Mouse (Mus musculus) 3T3-L1 (cell line): ENCODE data around the gene Epb41l4b.

Experiments used
- DNase-seq: peaks from one replicate; pipeline ENCODE4 v3.0.0-alpha.2; 2015; ENCODE audit warnings: low read depth, low spot score

Epb41l4b gene

DNA sequence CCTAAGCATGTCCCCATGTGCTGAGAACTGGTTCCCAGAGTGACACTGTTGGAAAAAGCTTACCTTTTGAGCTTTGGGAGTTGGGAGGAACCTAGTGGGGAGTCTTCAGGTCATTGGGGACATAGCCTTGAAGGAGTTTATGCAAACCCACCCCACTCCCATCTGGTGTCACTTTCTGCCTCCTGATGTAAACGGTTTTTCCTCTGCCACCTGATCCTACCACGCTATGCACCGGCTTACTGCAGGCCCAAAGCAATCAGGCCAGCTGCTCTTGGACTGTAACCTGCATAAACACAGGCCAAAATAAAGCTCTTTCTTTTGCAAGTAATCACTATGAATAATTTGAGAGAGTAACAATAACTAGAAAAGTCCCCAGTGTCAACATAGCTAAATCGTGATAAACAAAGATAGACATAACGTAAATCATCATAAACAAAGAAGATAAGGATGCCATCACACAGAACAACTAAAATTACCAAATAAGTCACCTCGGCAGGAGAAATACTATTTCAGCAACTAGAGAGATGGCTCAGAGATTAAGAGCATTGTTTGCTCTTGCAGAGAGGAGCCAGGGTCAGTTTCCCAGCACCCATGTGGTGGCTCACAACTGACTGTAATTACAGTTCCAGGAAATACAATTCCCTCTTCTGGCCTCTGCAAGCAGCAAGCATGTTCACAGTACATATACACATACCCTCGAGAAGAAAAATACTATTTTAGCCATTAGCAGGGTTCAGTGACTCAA, 29.6 kb downstream of the Epb41l4b start:
- DNase-seq = no peak

DNA sequence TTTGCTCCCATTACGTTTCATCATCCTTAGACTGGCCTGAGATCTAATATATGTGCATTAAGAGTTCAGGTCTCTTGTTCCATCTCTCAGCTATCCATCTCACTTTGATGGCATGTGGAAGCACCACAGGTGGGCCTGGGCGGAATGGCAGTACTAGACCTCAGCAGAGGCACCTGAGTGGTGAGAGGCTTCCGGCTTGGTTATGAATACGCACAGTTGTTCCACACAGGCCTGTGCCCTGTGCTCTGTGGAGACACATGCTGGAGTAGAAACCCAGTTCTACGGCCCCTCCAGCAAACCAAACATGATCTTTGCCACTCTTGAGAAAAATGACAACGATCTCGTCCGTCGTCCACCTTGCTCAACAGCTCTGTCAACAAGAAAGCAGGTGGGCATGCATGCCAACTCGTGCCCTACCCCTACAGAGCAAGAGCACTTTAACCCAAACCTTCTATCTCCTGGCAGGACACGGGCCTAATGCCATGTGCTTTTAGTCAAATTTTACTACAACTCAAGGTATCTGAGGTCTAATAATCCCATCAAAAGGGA, 31.2 kb downstream of the Epb41l4b start:
- DNase-seq = no peak

DNA sequence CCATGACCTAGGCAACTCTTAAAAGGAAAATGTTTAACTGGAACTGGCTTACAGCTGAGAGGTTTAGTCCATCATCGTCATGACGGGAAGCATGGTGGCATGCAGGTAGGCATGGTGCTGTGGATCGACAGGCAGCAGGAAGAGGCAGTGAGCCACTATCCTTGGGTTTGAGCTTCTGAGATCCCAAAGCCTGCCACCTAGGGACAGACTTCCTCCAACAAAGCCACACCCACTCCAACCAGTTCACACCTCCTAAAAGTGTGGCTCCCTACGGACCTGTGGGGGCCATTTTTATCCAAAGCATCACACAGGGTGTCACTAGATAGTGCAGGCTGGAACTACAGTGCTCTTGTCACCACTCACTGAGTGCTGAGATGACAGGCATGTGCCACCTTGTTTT, 31.8 kb downstream of the Epb41l4b start:
- no peak for DNase-seq

DNA sequence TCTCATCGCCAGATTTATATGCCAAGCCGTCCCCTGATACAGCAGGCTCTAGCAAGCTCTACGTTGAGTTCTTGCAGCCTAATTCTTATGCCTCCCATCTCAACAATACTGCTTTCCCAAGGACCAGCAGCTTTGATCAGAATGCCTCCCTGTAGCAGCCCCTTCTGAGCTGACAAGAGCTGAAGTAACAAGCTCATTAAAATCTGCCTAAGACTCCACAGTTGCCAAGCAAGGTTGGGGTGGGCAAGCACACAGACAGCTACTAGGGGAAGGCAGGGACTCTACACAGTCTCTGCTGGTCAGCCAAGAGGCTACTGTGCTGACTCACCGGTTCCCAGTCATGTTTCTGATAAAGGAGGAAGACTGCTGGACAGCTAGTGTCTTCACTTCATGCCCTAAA, 33.7 kb downstream of the Epb41l4b start:
- DNase-seq = no peak

DNA sequence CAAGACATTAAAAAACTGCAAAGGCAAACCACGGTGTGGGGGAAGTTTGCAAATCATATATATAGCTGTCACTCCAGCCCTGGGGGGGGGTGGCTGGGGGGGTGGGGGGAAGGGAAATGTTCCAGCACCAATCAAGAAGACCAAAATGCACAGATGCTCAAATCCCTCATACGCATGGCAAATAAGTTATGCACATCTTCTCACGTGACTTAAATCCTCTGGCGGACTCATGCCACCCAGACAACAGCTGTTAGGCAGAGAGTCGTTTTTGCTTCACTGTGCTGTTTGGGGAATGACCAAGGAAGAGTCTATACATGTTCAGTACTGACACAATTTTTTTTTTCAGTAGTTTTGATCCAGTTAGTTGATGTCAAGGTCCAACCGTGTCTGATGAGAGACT, 37.9 kb downstream of the Epb41l4b start:
- no peak for DNase-seq

DNA sequence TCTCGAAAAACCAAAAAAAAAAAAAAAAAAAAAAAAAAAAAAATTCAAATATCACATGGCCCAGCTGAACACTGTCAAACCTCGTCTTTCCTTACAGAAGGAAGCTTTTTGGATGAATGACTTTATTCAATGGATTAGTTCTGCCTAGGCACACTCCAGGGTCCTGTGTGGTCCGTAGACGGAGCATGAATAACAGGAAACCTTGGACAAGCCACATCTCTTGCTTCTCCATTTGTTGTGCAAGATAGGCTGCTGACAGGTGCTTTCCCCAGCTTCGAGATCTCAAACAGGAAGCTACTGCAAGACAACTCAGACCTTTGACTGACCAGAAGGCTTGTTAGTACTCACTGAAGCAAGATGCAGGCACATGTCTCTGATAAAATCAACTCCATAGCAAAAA, 39.4 kb downstream of the Epb41l4b start:
- no peak for DNase-seq

DNA sequence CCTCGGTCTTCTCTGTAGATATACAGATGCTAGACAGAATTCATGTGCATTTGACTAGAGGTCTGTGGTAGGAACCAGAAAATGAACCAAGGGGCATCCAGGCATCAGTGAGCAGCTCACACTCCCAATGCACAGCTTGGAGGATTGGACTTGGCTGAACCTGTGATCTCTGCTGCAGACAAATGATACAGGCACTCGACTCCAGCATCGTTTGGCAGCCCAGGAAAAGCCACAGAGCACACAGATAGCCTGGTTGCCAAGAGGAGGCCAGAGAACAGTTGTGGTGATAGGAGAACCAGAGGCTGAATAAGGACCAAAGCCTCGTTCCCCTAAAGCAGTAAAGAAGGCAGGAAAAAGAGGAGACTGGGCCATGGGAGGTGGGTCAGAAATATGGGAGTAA, 42.1 kb downstream of the Epb41l4b start:
- no peak for DNase-seq

DNA sequence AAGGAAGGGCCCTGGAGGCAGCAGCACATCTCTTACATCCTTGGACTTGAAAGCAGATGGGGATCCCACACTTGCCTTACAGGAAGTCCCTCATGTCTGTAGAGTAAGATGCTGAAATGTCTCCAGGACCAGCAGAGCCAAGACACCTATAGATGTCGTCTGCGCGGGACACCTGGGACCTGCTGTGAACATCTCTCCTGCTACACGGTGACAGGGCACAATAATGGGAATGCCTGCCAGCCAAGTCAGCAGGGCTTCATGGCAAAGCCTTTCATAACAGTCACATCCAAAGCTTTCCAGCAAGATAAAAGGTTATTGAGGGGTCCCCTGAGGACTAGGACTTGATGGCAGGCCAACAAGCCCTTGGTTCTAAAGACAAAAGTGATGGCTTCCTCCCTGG, 45.8 kb downstream of the Epb41l4b start:
- no peak for DNase-seq

DNA sequence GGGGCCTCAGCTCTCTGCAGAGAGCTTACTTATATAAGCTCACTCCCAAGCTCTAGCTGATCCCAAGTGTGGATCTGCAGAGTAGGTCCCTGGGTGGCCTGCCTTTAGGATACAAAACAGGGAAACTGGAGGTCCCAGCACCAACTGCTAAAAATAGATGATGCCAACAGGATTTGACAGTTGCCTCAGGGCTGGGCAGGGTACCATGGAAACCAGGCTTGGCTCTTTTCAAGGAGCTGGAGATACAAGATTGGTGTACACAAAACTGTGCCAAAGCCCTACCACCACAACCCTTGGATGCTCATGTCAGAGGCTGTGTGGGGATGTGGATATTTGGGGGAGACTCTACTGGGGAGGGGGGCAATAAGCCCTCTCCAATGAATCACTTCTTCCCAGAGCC, 47.7 kb downstream of the Epb41l4b start:
- no peak for DNase-seq

DNA sequence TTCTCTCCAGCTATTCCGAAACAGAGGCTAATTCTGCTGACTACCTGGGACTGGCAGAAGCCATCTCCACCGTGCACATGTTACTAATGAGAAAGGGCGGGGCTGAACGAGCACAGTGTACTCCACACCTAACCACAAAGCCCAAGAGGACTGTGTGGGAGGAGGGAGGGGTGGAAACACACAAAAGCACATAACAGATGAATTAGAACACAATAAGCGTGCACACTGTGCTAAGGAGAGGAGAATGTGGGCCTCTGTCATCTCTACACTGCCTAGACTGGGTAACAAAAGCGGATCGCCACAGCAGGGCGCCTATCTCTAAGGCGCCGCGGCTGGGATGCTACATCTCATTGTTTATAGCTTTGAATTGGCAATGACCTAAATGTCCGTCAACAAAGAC, 51.9 kb downstream of the Epb41l4b start:
- peak; percentile 56 for DNase-seq

DNA sequence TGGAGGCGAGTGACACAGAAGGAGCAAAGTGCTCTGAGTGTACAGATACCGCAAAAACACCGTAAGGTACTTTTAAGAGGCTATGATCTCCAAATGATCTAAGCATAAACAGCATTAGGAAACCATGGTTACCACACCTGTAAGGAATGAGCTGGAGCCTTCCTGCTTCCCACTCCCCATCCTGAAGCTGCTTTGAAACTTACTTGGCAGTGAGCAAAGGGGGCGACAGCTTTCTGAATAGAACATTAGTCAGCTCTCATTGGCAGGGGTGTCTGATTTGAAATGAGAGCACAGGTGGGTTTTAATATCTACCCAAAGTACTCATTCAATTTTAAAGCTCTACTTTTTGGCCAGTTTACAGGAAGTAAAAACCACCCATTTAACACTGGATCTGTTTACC, 54.9 kb downstream of the Epb41l4b start:
- no peak for DNase-seq

DNA sequence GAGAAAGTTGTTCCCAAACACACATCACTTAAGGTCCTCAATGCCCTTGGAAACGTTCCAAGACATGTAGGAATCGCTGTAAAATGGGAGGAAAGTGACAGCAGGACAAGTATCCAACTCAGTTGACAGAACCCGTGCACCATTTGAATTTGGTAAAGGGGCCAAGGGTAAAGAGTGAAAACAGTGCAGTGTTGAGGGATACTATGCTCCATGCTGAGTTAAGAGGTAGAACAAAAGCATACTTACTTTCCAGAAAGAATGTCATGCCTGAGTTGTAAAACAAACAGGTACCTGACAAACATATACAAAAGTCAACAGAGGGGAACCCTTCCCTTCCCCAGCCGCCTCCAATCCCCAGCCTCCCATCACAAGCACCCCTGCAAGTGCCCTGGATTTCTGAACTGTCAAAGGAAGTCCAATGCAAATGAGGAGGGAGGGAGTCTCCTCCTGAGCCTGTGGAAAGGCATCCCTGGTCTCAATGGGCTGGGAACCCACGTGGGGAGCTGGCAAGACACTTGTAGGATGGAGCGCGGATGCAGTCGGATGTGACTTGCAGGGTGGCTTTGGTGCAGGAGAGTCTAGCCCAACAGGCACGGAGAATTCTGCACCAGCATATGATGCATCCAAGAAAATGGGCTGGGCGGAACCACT, 57.4 kb downstream of the Epb41l4b start:
- no peak for DNase-seq

DNA sequence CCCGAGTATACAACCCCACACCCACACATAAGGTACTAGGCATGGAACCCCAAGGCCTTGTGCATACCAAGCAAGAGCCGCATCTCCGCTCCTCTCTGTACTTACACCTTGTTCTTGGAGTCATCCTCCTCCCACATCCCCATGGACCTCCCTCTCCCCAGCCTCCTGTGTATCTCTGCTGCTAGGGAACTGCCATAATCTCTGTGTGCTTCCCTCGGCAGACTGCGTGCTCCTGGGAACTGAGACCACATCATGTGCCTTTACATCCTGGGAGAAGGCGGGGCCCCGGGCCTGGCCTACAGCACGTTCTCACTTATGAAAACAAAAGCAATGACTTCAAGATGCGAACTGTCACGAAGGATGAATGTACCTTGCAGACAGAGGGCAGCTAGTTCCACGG, 59.6 kb downstream of the Epb41l4b start:
- DNase-seq = no peak

DNA sequence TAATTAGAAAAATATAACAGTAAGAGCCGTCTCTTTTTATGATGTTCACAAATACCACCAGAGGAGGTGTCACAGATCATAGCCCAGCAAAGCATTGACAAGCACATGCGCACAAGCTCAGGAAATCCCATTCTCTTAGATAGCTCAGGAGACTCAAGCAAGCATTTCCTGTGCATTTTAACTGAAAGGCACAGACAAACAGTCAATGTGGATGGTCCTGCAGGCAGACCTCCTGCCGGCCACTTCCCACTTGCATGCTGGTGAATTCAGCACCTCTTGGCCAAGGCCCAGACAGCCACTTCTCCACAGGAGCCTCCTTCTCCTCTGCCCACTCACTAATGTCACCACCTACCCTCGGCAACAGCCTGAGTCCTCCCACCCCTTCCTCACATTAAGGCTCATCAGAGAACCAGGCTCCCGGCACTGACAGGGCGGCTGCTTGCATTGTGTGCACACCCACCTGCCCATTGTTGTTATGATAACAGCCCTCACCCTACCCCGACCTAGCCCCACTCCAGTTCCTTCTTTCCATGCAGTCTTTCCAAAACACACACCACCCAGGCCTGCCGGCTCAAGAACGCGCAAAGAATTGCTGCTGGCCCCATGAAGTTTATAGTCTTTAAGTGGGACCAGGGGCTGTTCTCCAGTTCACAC, 60.3 kb downstream of the Epb41l4b start:
- no peak for DNase-seq

DNA sequence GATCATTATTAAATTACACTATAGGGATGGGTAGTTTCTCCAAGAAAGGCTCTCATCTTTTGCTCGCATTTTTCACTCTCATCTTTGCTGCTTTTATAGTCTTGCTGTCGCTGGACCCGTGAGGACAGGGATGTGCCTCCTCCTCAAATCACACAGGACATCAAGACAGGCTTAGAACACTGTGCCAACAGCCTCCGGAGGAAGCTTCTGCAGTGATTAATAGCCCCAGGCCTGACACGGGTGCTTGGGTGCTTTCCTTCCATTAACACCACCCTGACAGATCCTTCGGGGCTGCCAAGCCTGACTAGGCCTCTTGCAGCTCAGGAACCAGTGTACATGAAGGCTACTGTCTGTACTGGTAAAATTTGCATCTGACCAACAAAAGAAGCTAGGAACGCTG, 61.8 kb downstream of the Epb41l4b start:
- DNase-seq = no peak

DNA sequence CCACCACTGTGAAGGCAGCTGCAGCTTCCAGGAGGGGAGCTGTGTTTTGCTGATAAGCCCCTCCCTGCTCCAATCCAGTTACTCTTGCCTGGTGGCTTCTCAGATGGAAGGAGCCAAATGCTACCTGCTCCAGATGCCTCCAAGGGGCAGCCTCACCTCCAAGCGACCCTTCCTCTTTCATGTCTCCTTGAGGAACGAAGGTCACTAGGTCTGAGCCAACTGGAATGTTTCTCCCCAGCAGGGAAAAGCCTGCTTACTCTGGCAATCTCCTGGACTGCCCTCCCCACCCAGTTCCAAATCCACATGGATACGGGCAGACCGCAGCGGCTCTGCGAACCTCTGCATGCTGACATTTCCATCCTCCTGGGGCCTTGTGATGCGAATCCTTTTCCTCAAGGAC, 69.4 kb downstream of the Epb41l4b start:
- no peak for DNase-seq

DNA sequence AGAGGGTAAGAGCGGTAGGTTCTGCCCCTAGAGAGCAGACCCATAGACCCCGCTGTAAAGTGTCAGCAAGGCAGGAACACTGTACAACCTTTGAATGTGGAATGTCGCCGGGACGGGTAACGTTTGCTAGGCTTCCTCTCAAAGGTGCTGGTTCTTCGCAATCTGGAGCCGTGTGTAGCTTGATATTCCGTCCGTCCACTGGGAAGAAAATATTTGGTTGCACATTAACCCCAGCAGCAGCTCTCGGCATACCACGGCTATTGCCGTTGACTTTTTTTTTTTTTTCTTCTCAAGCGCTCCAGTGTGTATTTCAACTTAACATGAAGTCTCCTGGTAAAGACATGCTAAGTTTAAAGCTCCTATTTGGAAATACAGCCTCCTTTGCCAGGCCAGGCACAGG, 70.1 kb downstream of the Epb41l4b start:
- DNase-seq = no peak

DNA sequence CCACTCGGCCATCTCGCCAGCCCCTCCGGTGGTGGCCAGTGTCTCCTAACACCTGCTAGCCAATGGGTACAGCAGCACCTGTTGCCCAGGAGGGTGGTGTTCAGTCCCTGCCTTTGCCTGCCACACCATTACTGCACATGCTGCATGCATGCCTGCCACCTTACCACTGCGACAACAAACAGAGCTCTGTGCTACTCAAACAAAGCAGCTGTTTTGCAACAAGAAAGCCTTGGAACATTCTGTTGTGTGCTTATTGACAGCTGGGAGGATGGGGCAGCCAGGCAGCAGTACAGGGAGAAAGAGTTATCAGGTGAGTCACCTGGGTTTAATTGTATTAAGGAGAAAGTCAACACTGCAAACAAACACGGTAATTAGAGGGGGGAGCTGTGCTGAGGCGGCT, 72.6 kb downstream of the Epb41l4b start:
- no peak for DNase-seq

DNA sequence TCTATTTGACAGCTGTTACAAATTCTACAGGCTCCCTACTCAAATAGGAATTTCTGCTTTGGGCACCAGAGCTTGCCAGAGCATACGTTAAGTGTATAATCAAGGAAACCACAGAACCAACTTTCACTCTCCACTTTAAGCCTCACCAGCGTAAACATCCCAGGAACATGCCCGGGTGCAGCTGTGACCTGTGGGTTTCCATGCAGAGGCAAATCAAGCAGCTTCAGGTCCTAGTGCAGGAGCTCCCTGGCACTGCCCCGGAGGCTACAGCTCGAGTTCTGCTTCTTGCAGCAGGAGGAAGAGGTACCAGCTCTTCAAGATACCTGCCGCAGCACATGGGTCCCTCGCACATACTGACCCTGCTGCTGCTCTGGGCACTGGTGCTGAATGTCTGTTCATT, 74.8 kb downstream of the Epb41l4b start:
- no peak for DNase-seq

DNA sequence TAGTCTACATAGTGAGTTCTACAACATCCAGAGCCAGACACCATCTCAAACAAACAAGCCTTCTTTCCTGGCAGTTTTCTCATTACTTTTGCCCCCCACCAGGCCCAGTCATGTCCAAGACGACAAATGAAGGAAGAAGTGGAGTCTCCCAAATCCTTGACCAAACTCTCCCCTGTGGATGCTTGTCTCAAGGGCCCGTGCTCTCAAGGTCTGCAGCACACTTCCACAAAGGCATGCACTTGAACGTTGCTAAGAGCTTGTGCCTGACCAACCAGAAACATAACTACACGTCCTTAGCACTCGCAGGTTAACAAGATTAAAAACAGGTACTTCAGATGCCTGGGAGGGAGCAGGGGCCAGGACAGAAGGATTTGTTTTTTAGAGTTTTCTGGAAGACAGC, 75.4 kb downstream of the Epb41l4b start:
- DNase-seq = no peak

DNA sequence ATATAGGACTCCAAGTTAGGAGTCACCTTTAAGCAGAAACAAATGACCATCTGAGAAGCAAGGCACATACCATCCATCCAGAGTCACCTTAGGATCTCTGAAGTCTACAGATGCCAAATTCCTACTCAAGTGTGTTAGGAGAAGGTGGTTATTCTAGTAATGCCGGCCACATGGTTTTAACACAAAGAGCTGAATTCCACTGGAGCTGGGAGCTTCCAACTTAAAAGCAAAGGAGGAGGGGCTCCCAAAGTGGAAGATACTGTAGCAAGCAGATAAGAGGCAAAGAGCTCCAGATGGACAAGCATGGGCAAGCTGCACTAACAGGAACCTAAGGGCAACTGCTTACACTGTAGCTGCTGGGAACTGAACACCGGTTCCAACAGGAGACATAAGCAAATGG, 76.3 kb downstream of the Epb41l4b start:
- DNase-seq = no peak

DNA sequence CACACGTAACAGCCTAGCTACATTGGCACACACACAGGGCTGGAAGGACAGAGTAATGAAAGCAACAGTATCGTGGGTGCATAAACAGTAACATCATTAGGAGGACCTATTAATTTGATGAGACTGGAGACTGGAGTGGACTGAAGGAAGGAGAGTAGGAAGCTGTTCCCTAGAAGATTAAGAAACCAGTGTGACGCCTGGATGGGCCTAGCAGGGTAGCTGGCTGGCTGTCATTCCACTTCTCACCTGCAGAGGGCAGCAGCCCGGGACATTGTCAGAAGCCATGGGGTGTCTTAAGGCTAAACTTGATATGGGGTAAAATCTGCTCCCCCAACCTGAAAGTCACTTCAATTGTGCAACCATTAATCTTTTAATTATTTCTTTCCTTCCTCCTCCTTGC, 78.0 kb downstream of the Epb41l4b start:
- DNase-seq = peak; percentile 73

DNA sequence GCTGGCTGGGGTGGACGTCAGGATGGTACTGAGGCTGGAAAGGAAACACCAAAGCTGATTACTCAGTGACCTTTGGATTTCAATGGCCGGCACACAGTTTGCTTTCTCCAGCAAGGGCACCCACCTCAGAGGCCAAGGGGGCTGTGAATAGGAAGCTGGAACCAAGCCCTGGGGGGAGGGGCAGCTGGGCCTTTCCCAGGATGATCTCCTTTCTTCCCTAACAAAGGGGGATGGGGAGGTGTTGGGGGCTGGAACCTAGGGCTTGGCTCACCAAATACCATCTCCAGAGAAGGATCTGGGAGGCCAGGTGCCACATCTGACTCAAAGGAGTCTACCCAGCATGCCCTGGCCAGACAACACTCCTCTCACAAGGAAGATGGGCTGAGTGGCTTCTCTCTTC, 78.4 kb downstream of the Epb41l4b start:
- peak; percentile 12 for DNase-seq
